Mouse (Mus musculus): ENCODE measurements around the gene Ndfip2.

DNA sequence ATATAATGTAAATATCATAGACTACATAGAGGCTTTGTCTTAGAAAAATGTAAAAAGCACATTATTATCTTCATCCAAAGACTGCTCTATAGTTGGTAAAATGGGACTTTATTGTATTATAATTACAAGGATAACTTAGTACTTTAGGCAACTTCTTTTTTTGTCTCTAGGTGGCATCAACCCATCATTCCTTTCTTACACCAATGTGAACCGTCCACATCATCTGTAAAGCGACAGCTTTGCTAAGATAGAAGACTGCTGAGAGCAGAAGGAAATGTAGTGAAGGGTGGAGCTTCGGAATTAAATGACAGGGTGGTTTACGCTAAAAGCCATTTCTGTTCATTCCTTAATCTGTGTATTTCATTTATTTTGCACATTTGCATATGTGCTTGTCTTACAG lies 49.3 kb downstream of the Ndfip2 start:
- no peak for TF ChIP-seq TAL1 (conservative IDR thresholded peaks at IDR 0.05; ENCODE audit: low read depth, low read length)
- TF ChIP-seq GATA1 (IDR thresholded peaks at IDR 0.05; ENCODE audit: borderline replicate concordance, low read length) = no peak
- no peak for TF ChIP-seq CTCF (IDR thresholded peaks at IDR 0.05; ENCODE audit: low read depth, low read length)

Data from G1E (cell line).